Mouse (Mus musculus) MEL (cell line): ENCODE results near the gene Trank1.

Experiments
- CTCF ChIP-seq, 3 experiments: IDR thresholded peaks in 2 of 3; conservative IDR thresholded peaks in 1 of 3; 2 replicates each; pipeline ENCODE4 v1.5.1; 2011 to 2012; ENCODE audit warnings: low read length in 3 of 3, low read depth in 2 of 3, mild to moderate bottlenecking in 2 of 3, improper control_type of control experiment in 1 of 3, inconsistent platforms in 1 of 3, mixed read lengths in 1 of 3, moderate library complexity in 1 of 3; ENCODE audit not compliant: control insufficient read depth in 1 of 3, insufficient read depth in 1 of 3, poor library complexity in 1 of 3, severe bottlenecking in 1 of 3
- GABPA ChIP-seq: IDR thresholded peaks from 2 replicates; pipeline ENCODE4 v1.6.1; 2012; ENCODE audit warnings: low read depth, mild to moderate bottlenecking, inconsistent platforms, low read length, improper control_type of control experiment, moderate library complexity
- GATA1 ChIP-seq: IDR thresholded peaks from 2 replicates; pipeline ENCODE4 v1.6.1; 2011; ENCODE audit warnings: low read depth, low read length, improper control_type of control experiment
- HCFC1 ChIP-seq: IDR thresholded peaks from 2 replicates; pipeline ENCODE4 v1.6.1; 2012; ENCODE audit warnings: low read depth, mild to moderate bottlenecking, inconsistent platforms, low read length, improper control_type of control experiment, moderate library complexity
- KAT2A ChIP-seq: conservative IDR thresholded peaks from 2 replicates; pipeline ENCODE4 v1.6.1; 2012; ENCODE audit warnings: low read depth, low read length, improper control_type of control experiment, inconsistent platforms
- NRF1 ChIP-seq: IDR thresholded peaks from 2 replicates; pipeline ENCODE4 v1.6.1; 2014; ENCODE audit warnings: low read depth, mild to moderate bottlenecking, inconsistent platforms, low read length, improper control_type of control experiment, moderate library complexity; ENCODE audit not compliant: poor library complexity, insufficient read depth, severe bottlenecking
- POLR2A ChIP-seq, 2 experiments: IDR thresholded peaks; 2 replicates each; pipeline ENCODE4 v1.6.1; 2011 to 2012; ENCODE audit warnings: low read length in 2 of 2, mild to moderate bottlenecking in 2 of 2, control low read depth in 1 of 2, improper control_type of control experiment in 1 of 2, low read depth in 1 of 2, moderate library complexity in 1 of 2; ENCODE audit not compliant: control insufficient read depth in 1 of 2, insufficient read depth in 1 of 2, poor library complexity in 1 of 2
- RAD21 ChIP-seq: IDR thresholded peaks from 2 replicates; pipeline ENCODE4 v1.6.1; 2011; ENCODE audit warnings: mild to moderate bottlenecking, low read depth, low read length, improper control_type of control experiment
- TAL1 ChIP-seq: IDR thresholded peaks from 2 replicates; pipeline ENCODE4 v1.6.1; 2012; ENCODE audit warnings: mild to moderate bottlenecking, inconsistent platforms, low read length, moderate library complexity, mixed read lengths
- USF1 ChIP-seq: IDR thresholded peaks from 2 replicates; pipeline ENCODE4 v1.6.1; 2014; ENCODE audit warnings: low read depth, mild to moderate bottlenecking, inconsistent platforms, low read length, improper control_type of control experiment, moderate library complexity
- ZKSCAN1 ChIP-seq: IDR thresholded peaks from 2 replicates; pipeline ENCODE4 v1.6.1; 2012; ENCODE audit warnings: low read depth, mild to moderate bottlenecking, inconsistent platforms, low read length, improper control_type of control experiment, moderate library complexity

- no peak for TF ChIP-seq CTCF (IDR thresholded peaks at IDR 0.05 in 2 of 3, conservative IDR thresholded peaks at IDR 0.05 in 1 of 3; ENCODE audit: control insufficient read depth in 1 of 3, insufficient read depth in 1 of 3, low read depth in 2 of 3, low read length in 3 of 3, poor library complexity in 1 of 3, severe bottlenecking in 1 of 3)
- no peak for TF ChIP-seq KAT2A
- no peak for TF ChIP-seq HCFC1
- no peak for TF ChIP-seq POLR2A (IDR thresholded peaks at IDR 0.05; ENCODE audit: control insufficient read depth in 1 of 2, insufficient read depth in 1 of 2, low read depth in 1 of 2, low read length in 2 of 2, poor library complexity in 1 of 2)
- TF ChIP-seq GATA1 = no peak
- TF ChIP-seq RAD21 = no peak
- no peak for TF ChIP-seq TAL1
- TF ChIP-seq NRF1 = no peak
- TF ChIP-seq GABPA = no peak
- TF ChIP-seq USF1 = no peak
- TF ChIP-seq ZKSCAN1 = no peak
Observed at GRCm38 (mm10) chr9:111425113-111425512, 113.6 kb downstream of the Trank1 start.
